Mouse (Mus musculus) limb, embryonic 12.5 days (tissue): ENCODE results near the gene Toporsl. TPM values are rescaled to one million over a fixed set of nuclear protein-coding genes. Genes with fewer than 3 reads are reported as not detected.

Source experiments
- ATAC-seq: fragments of 200-750 bp; cut with Nextera tagmentation; 2 replicates; pipeline ENCODE4 v1.8.0; 2017; ENCODE audit warnings: low read depth, moderate TSS enrichment; ENCODE audit not compliant: insufficient number of reproducible peaks, insufficient read depth, low FRiP score, low TSS enrichment
- H3K27ac ChIP-seq: fragments of 300-500 bp; sonication (generic); 2 replicates; pipeline ENCODE4 v1.5.1; 2016; ENCODE audit warnings: mild to moderate bottlenecking, moderate library complexity
- H3K27me3 ChIP-seq: fragments of 300-500 bp; sonication (generic); 2 replicates; pipeline ENCODE4 v1.6.1; 2016; ENCODE audit warnings: mild to moderate bottlenecking, moderate library complexity
- H3K36me3 ChIP-seq: fragments of 300-500 bp; sonication (generic); 2 replicates; pipeline ENCODE4 v1.6.1; 2016; ENCODE audit warnings: mild to moderate bottlenecking, moderate library complexity
- H3K4me1 ChIP-seq: fragments of 300-500 bp; sonication (generic); replicated peaks from 2 replicates; pipeline ENCODE4 v1.6.1; 2016
- H3K4me2 ChIP-seq: fragments of 300-500 bp; sonication (generic); 2 replicates; pipeline ENCODE4 v1.6.1; 2016; ENCODE audit warnings: mild to moderate bottlenecking, moderate library complexity
- H3K4me3 ChIP-seq: fragments of 300-500 bp; sonication (generic); replicated peaks from 2 replicates; pipeline ENCODE4 v1.5.1; 2016; ENCODE audit warnings: mild to moderate bottlenecking
- H3K9ac ChIP-seq: fragments of 300-500 bp; sonication (generic); replicated peaks from 2 replicates; pipeline ENCODE4 v1.6.1; 2016; ENCODE audit warnings: mild to moderate bottlenecking, moderate library complexity
- H3K9me3 ChIP-seq: fragments of 300-500 bp; sonication (generic); 2 replicates; pipeline ENCODE4 v1.6.1; 2016; ENCODE audit warnings: mild to moderate bottlenecking, moderate library complexity
- WGBS: fragments of 180-500 bp; shearing (Covaris S2); methylation state at CpG from one replicate; pipeline ENCODE4 v1.1.7; 2016; 5-methylcytosine and 5-hydroxymethylcytosine counted together
- polyA plus RNA-seq: library from polyadenylated mRNA; unstranded; fragments of >200 nt; fragmentation: Nextera tagmentation; extraction: Ambion mirVana; gene quantifications from 2 replicates; pipeline ENCODE4 v1.2.1, GENCODE M21; 2016

The Toporsl gene
- not detected in 2 replicates for polyA plus RNA-seq

DNA sequence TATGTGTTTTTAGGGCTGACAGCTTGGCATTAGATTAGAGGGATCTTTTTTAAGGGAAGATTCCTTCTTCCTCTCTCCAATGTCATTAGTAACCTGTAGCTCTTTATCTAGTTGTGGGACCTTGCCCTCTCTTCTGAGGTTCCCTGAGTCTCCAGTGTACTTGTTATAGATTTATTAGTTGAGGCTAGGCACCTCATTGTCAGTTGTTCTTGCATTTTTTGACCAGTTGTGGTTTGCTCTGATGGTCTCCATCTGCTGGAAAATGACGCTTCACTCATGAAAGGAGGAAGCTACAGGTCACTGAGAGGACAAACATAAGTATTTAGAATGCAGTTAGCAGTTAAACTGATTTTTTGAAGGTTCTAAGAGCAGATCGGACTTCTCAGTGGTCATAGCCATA lies at the start of gene Toporsl:
Toporsl (plus strand) TSS at position 348 of the 400 bp plus-strand sequence.
- Histone ChIP-seq H3K36me3 (no peaks in the 10 kb centered on the region), H3K4me3 (no peak within 1 kb of the TSS), H3K9me3 (no peaks in the 10 kb centered on the region), H3K4me2 (no peak within 1 kb of the TSS), H3K27ac (no peak within 1 kb of the TSS), H3K9ac (no peak within 1 kb of the TSS), H3K4me1 (no peaks in the 10 kb centered on the region), H3K27me3 (no peaks in the 10 kb centered on the region)
- no peak for ATAC-seq
- 71% methylated on average over 2 of the region's 2 CpGs for WGBS

GRCm38 (mm10) chr4:52557672-52558071 lies 38.4 kb upstream of the Toporsl start:
- 88% methylated on average over 1 of the region's 1 CpGs for WGBS
- no peak for ATAC-seq

DNA sequence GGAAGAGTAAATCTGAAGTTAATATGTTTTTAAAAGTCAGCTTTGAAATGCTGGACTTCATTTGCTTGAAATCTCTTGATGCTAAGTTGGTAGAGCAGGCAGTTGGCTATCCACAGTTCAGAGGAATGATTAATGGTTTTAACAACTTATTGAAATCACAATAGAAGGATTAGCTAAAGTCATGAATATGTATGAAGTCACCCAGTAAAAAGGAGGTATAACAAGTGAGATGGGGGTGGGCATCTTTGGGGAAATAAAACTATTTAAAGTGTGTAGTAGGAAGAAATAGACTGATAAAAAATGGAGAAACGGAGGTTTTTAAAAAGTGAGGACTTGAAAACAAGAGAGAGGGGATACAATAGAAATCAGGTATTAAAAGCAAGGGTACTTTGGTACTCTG lies 38.0 kb upstream of the Toporsl start:
- Histone ChIP-seq H3K9ac (no peak overlapping the region), H3K4me3 (no peak overlapping the region), H3K4me1 (no peaks in the 10 kb centered on the region), H3K9me3 (no peaks in the 10 kb centered on the region), H3K36me3 (no peaks in the 10 kb centered on the region), H3K4me2 (no peak overlapping the region), H3K27ac (no peak overlapping the region), H3K27me3 (no peaks in the 10 kb centered on the region)
- ATAC-seq, result no peak
- WGBS, result 51% methylated on average over 1 of the region's 1 CpGs

More at GRCm38 (mm10) chr4:52557672-52558071, 38.4 kb upstream of the Toporsl start:
- no peaks in the 10 kb centered on the region for H3K27me3 ChIP-seq
- H3K9me3 ChIP-seq, result no peaks in the 10 kb centered on the region
- H3K4me1 ChIP-seq, result no peaks in the 10 kb centered on the region
- H3K4me2 ChIP-seq, result no peak overlapping the region
- H3K27ac ChIP-seq, result no peak overlapping the region
- no peaks in the 10 kb centered on the region for H3K36me3 ChIP-seq
- no peak overlapping the region for H3K9ac ChIP-seq
- no peak overlapping the region for H3K4me3 ChIP-seq

DNA sequence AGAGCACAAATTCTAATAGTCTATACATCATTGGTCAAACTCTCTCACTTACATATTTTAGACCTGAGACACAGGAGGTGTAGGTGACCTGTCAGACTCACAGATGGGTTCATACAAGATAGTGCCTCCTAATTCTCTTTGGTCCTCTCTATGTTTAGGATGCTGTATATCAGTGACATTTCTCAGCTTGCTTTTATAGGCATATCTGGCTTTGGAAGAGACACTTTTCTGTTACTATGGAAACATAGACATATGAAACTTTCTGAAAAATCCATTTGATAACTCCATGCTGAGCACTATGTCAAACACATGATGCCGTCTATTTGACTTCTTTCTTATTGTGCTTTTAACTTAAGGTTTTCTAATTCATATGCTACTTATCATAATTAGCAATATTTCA lies 32.2 kb upstream of the Toporsl start:
- no peak for ATAC-seq
- Histone ChIP-seq H3K9me3 (no peaks in the 10 kb centered on the region), H3K4me1 (no peaks in the 10 kb centered on the region), H3K27ac (no peak overlapping the region), H3K4me2 (no peak overlapping the region), H3K27me3 (no peaks in the 10 kb centered on the region), H3K36me3 (no peaks in the 10 kb centered on the region), H3K9ac (no peak overlapping the region), H3K4me3 (no peak overlapping the region)
- 84% methylated on average over 1 of the region's 1 CpGs for WGBS

DNA sequence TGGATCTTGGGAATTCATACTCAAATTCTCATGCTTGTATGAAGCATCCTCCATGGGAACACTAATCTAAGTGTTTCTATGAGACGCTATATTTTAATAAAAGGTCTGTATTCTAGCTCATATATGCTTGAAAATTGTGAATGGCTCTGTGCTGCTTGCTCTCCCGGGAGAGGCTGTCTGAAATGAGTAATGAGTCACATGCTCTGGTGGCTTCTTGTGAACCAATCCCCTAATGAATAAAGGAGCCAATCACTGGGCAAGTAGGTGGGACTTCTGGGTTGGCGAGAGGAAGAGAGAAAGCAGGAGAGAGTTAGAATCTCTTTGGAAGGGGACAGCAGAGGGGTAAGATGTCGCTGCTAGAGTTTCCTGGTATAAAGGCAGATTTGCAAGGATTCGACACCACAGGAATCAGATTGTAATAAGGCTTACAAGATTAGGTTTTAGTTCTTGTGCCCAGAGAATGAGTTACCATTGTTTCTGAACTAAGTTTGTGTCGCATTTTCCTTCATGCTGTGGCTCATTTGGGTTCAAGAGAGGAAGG lies 9.8 kb upstream of the Toporsl start:
- 73% methylated on average over 6 of the region's 6 CpGs for WGBS
- Histone ChIP-seq H3K36me3 (no peaks in the 10 kb centered on the region), H3K27me3 (no peaks in the 10 kb centered on the region), H3K9ac (no peak overlapping the region), H3K4me3 (no peak overlapping the region), H3K4me2 (no peak overlapping the region), H3K9me3 (no peaks in the 10 kb centered on the region), H3K27ac (no peak overlapping the region), H3K4me1 (no peaks in the 10 kb centered on the region)
- no peak for ATAC-seq

DNA sequence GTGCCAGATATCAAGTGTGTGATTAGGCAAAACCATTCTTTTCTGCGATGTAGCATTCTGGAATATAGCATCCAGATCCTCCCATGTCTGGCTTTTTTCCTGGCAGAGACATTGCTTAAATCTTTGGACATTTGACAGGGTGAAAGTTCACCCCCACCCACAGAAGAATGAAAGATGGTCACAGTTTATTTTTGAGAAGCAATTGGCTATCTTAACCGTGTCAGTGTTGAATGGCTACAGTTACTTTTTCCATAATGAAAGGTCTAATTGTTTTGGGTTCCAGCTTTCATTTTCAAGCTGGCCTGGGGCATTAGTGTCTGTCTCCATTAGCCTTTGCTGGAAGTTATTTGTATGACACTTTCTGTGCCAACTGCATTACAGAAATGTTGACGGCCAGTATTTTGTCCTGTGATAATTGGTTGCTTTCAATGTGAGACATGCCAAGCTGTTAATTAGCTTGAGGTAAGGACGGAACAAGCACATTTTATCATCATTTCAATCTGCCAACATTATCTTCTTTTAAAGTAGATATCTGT lies 2.2 kb upstream of the Toporsl start:
- Histone ChIP-seq H3K27ac (no peak overlapping the region), H3K27me3 (no peaks in the 10 kb centered on the region), H3K4me1 (no peaks in the 10 kb centered on the region), H3K36me3 (no peaks in the 10 kb centered on the region), H3K4me2 (no peak overlapping the region), H3K4me3 (no peak overlapping the region), H3K9ac (no peak overlapping the region), H3K9me3 (no peaks in the 10 kb centered on the region)
- ATAC-seq, result no peak
- WGBS, result 72% methylated on average over 4 of the region's 4 CpGs

- no peak for ATAC-seq
- 91% methylated on average over 13 of the region's 13 CpGs for WGBS
- Histone ChIP-seq H3K36me3 (no peaks in the 10 kb centered on the region), H3K27me3 (no peaks in the 10 kb centered on the region), H3K4me1 (no peaks in the 10 kb centered on the region), H3K4me3 (no peak overlapping the region), H3K9me3 (no peaks in the 10 kb centered on the region), H3K9ac (no peak overlapping the region), H3K27ac (no peak overlapping the region), H3K4me2 (no peak overlapping the region)
Measured at GRCm38 (mm10) chr4:52594632-52595031, 1.4 kb upstream of the Toporsl start.

GRCm38 (mm10) chr4:52598180-52598881 lies 2.3 kb downstream of the Toporsl start:
- Histone ChIP-seq H3K9ac (no peak overlapping the region), H3K4me2 (no peak overlapping the region), H3K36me3 (no peaks in the 10 kb centered on the region), H3K27ac (no peak overlapping the region), H3K4me1 (no peaks in the 10 kb centered on the region), H3K9me3 (no peaks in the 10 kb centered on the region), H3K27me3 (no peaks in the 10 kb centered on the region), H3K4me3 (no peak overlapping the region)
- 52% methylated on average over 7 of the region's 7 CpGs for WGBS
- no peak for ATAC-seq

DNA sequence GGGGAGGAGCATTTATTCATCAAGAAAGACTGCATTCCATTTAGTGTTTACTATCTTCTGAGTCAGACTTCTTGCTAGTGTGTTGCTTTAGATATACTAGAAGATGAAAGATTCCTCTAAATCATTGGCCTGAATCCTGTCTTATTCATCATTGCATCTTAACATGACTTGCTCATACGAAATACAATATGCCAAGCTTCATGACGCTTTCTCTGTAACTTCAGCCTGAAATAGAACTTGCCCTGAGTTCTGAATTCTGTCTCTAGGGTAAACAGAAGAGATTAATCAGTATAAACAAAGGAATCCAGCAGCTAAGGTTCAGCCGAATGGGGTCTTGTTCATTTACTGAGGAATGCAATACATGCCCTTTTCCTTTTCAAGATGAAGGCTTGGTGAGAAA lies 10.8 kb downstream of the Toporsl start:
- 75% methylated on average over 3 of the region's 3 CpGs for WGBS
- H3K4me1 ChIP-seq, result no peaks in the 10 kb centered on the region

DNA sequence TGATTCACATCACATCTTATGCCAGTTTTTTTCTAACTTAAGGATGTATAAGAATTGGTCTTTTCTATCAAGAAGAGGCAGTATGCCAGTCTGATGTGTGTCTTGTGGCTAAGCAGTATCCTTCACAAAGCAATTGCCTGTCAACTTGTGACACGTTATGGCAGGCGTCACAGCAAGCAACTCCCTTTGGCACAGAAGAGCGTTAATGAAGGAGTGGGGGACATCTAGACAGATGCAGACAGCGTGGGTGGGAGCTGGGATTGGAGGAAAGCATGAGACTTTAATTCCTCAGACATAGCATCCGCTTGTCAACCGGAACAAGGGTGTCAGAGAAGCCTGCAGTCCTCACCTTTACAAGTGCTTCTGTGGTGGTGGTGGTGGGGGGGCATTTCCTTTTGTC lies 38.9 kb downstream of the Toporsl start:
- Histone ChIP-seq H3K36me3 (no peaks in the 10 kb centered on the region), H3K4me2 (no peak overlapping the region), H3K9ac (no peak overlapping the region), H3K27ac (no peak overlapping the region), H3K9me3 (no peaks in the 10 kb centered on the region), H3K4me3 (no peak overlapping the region), H3K4me1 (no peaks in the 10 kb centered on the region), H3K27me3 (no peaks in the 10 kb centered on the region)
- no peak for ATAC-seq
- WGBS, result 84% methylated on average over 6 of the region's 6 CpGs

More for the DNA sequence above, 10.8 kb downstream of the Toporsl start:
- H3K9me3 ChIP-seq, result no peaks in the 10 kb centered on the region
- H3K27me3 ChIP-seq, result no peaks in the 10 kb centered on the region
- ATAC-seq, result no peak
- H3K9ac ChIP-seq, result no peak overlapping the region
- no peaks in the 10 kb centered on the region for H3K36me3 ChIP-seq
- H3K4me2 ChIP-seq, result no peak overlapping the region
- H3K27ac ChIP-seq, result no peak overlapping the region
- H3K4me3 ChIP-seq, result no peak overlapping the region

GRCm38 (mm10) chr4:52647791-52648190 lies 51.7 kb downstream of the Toporsl start:
- Histone ChIP-seq H3K9me3 (no peaks in the 10 kb centered on the region), H3K4me1 (0 out of 2 replicates have a peak, but pooled peaks cover 4% of the 10 kb centered on the region), H3K27me3 (no peaks in the 10 kb centered on the region), H3K9ac (no peak overlapping the region), H3K4me3 (no peak overlapping the region), H3K4me2 (no peak overlapping the region), H3K27ac (no peak overlapping the region), H3K36me3 (no peaks in the 10 kb centered on the region)
- ATAC-seq, result no peak
- WGBS, result 31% methylated on average over 4 of the region's 4 CpGs

DNA sequence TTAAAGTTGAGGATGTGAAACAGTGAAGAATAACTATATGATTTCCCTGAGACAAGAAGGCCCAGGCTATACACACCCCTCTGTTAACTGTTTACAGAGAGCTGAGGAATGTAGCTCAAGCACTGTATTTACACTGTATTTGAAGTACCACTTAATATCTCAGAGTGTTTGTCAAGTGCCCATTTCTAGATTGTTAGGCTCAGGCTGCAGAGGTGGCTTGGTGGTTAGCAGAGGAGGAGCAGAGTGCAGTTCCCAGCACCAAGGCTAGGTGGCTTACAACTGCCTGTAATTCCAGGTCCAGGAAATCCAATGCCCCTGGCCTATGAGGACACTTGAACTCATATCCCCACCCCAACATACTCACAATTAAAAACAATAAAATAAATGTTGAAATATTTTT lies 63.6 kb downstream of the Toporsl start:
- no peak overlapping the region for H3K27ac ChIP-seq
- H3K36me3 ChIP-seq, result no peaks in the 10 kb centered on the region
- no peak overlapping the region for H3K4me3 ChIP-seq
- ATAC-seq, result no peak
- H3K9me3 ChIP-seq, result no peaks in the 10 kb centered on the region
- no peak overlapping the region for H3K4me2 ChIP-seq
- H3K4me1 ChIP-seq, result no peaks in the 10 kb centered on the region
- H3K9ac ChIP-seq, result no peak overlapping the region
- no peaks in the 10 kb centered on the region for H3K27me3 ChIP-seq
